Mouse (Mus musculus): ENCODE results near the gene Akap5.

- TF ChIP-seq CTCF (conservative IDR thresholded peaks at IDR 0.05; ENCODE audit: low read length) (no peak), POU5F1 (IDR thresholded peaks at IDR 0.05; ENCODE audit: borderline replicate concordance, low read length) (no peak), NANOG (IDR thresholded peaks at IDR 0.05; ENCODE audit: borderline replicate concordance, low read length) (no peak)
These were observed 44.1 kb downstream of the Akap5 start for GRCm38 (mm10) chr12:76368790-76369205.
